Mouse (Mus musculus) small intestine, adult 10 weeks (tissue): ENCODE data around the gene Pwwp2b. TPM values are rescaled to one million over a fixed set of nuclear protein-coding genes. Genes with fewer than 3 reads are reported as not detected.

ENCODE experiments used
- polyA plus RNA-seq: library from polyadenylated mRNA; stranded (reverse); fragments of 350-450 nt; fragmentation: Illumina TruSeq; extraction: RNeasy Lipid Tissue Mini Kit (QIAGEN cat#74804); gene quantifications from one replicate; pipeline ENCODE4 v1.2.3, GENCODE M21; 2014; ENCODE audit warnings: low replicate concordance

The Pwwp2b gene
- polyA plus RNA-seq, result 0.59 TPM

DNA sequence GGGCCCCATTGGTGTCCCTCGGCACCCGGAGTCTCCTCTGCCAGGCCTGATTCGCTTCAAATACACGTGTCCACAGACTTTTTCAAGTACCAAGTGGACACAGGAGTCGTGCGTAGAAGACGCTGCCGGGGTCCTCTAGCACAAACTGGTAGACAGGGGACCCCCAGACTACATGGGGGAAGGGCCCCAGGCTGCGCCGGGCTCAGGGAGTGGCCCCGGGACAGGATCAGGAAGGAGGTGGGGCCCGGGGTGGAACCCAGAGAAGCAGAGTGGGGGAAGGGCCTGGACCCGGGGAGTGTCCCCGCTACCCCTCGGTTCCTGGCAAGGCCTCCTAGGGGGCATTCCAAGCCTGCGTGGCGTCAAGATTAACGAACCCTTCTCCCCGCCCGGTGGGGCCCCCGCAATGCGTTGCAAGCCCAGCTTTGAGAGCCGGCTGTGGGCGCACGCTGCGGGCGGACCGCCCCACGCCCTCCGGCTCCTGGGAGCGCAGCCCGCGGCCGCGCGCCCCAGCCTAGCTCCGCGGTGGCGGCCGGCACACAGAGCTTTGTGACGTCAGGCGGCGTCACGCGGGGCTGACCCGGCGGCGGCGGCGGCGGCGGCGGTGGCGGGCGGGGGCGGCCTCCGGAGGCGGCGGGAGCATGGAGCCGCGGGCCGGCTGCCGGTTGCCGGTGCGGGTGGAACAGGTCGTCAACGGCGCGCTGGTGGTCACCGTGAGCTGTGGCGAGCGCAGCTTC, at the start of gene Pwwp2b:
Gene Pwwp2b, plus strand, starts transcription at position 602 of the 734 bp plus-strand sequence.

DNA sequence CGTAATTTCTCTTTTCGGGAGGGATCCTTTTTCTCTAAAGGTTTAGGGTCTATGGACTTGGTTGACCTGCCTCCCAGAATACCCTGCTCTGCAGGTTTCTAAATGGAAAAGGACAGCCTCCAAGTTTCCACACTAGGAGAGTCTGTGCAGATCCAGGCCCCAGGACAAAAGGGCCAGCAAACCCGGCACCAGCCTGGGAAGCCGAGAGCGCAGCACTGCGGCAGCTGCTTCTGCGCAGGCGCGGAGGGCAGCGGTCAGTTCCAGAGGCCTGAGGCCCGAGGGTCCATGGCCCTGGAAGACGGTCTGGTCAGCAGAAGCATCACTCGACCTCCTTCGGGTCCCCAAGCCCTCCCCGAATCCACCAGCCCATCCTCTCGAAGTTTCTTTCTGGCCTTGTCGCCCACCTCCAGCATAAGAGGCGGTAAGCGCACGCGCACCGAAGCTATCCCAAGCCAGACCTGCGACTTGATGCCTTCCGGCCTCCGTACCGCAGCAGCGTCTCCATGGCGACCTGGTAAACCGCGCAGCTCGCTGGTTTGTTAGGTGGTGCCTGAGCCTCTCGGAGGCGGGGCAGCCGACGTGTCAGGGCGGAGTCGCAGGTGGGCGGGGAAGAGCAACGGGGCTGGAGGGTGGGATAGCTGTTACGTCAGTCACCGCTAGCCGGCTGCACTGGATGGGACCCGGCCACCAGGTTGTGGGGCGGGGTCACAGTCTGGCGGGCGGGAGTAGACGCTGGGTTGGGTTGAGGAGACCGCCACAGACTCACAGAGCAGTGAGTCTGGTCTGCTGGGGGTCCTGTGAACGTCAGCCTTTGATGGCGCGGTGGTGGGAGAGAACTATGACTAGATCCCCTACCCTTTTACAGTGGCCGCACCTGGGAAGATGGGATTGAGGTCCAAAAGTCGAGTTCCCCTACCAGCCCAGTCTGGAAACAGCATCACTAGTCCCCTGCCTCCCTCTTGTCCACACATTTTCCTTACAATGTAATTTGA, 35.2 kb upstream of the Pwwp2b start, which contains the start of the genes Lrrc27 and Stk32c:
Gene Lrrc27, plus strand, starts transcription at position 235 of the 992 bp plus-strand sequence.
Gene Stk32c, minus strand, starts transcription at position 554 of the 992 bp plus-strand sequence.

Other genes starting within 250 kb of the Pwwp2b start
- gene Dpysl4, start 162.5 kb upstream of the Pwwp2b start, polyA plus RNA-seq, result not detected
- gene Lrrc27, start 35.5 kb upstream of the Pwwp2b start, polyA plus RNA-seq, result not detected
- not detected for gene Stk32c, start 35.2 kb upstream of the Pwwp2b start, polyA plus RNA-seq
- 27.8 TPM for gene Inpp5a, start 140.6 kb downstream of the Pwwp2b start, polyA plus RNA-seq